Mouse (Mus musculus) gastrocnemius, adult 2 months (tissue): ENCODE data around the gene Tnfsf12. TPM values are rescaled to one million over a fixed set of nuclear protein-coding genes. Genes with fewer than 3 reads are reported as not detected.
A peak's percentile ranks its signal among the peaks of the same experiment; 100 is the strongest.

Source experiments
- DNase-seq: peaks from one replicate; pipeline ENCODE4 v3.0.0; 2022
- H3K27ac ChIP-seq: fragments of 200-600 bp; 2 replicates; pipeline ENCODE4 v1.8.1; 2022; ENCODE audit warnings: mild to moderate bottlenecking
- H3K4me3 ChIP-seq: fragments of 200-600 bp; 2 replicates; pipeline ENCODE4 v1.8.1; 2022; ENCODE audit warnings: mild to moderate bottlenecking, moderate library complexity
- CTCF ChIP-seq: fragments of 200-600 bp; IDR thresholded peaks from 2 replicates; pipeline ENCODE4 v1.8.1; 2022; ENCODE audit warnings: antibody characterized with exemption, mild to moderate bottlenecking, moderate library complexity
- intact Hi-C: fragments of 180-260 bp; cut with DNase I; formaldehyde crosslinking; loops from one replicate; pipeline ENCODE4 v1.15.1; 2025
- total RNA-seq, 2 experiments: library from RNA; stranded (reverse); gene quantifications; 2 replicates each; pipeline ENCODE4 v1.2.3; 2021

The Tnfsf12 gene
- total RNA-seq, 2 experiments from 2014 or later, result 6.5 to 10.6 TPM

- H3K27ac ChIP-seq, result peak overlapping the region; percentile 99
- intact Hi-C loops, result loop anchor here (5.0 kb wide), 2 partner anchors 119 to 194 kb away; partner anchors contain the start of genes Fgf11 and Tmem95
- no peak for DNase-seq
- H3K4me3 ChIP-seq, result no peak overlapping the region; the same call in 1 of the 2 replicates
- TF ChIP-seq CTCF, result no peak
These were observed 12.1 kb downstream of the Tnfsf12 start for GRCm38 (mm10) chr11:69683576-69683975.

DNA sequence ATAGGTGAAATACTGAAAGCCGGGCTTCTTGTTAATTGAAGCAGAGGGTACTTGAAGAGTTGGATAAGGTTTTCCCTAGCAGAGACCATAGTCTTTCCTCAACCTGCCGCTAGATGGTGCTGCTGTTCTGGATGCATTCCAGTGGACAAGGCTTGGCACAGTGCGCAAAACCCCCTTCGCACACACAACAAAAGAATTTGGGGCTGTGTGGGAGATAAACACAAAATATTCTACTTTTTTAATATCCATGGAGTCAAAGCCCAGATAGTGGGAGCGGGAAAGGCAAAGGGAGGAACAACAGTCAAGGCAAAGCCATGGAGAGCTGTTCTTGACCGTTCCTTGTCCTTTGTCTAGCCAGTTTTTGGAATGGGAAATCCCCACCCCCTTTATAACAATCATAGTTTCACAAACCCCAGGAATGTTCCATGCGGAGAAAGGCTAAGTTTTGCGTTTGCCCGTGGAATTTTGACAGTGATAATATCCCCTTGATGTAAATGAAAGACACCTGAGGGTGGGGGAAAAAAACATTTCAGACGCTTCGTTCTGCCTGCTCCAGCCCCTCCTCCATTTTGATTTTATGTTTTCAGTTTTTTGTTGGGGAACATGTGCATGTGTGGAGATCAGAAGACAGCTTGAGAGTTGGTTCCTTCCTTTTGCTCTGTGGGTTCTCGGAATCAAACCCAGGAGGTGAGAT, 12.7 kb downstream of the Tnfsf12 start:
- intact Hi-C loops, result loop anchor here (1.0 to 5.0 kb wide), 4 partner anchors 32 to 194 kb away; partner anchors contain the start of genes Fgf11 and Tmem95
- TF ChIP-seq CTCF, result peak; percentile 93
- peak overlapping the region; percentile 93 for H3K4me3 ChIP-seq
- H3K27ac ChIP-seq, result peak overlapping the region; percentile 99
- DNase-seq, result peak; percentile 88

DNA sequence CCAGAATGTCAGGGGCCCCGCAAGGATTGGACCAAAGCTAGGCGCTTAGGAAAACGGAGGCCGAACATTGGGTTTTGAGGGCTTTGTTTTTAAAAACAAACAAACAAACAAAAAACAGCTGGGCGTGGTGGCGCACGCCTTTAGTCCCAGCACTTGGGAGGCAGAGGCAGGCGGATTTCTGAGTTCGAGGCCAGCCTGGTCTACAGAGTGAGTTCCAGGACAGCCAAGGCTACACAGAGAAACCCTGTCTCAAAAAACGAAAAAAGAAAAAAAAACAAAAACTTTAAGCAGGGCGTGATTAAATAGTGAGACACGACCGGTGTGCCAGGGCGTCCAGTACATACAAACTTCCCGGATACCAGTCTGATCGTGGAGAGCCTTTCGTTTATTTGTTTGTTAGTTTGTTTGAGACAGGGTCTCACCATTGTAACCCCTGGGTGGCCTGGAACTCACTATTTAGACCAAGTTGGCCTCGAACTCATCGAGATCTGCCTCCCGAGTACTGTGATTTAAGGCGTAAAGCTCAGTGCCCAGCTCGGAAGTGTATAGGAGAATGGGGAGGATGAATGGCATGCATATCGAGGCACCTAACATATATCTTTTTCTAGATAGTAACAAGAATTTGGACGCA, 13.3 kb downstream of the Tnfsf12 start:
- no peak for TF ChIP-seq CTCF
- DNase-seq, result no peak
- intact Hi-C loops, result loop anchor here (1.0 to 5.0 kb wide), 4 partner anchors 33 to 195 kb away; partner anchors contain the start of genes Fgf11 and Tmem95
- H3K4me3 ChIP-seq, result peak overlapping the region; percentile 93
- H3K27ac ChIP-seq, result peak overlapping the region; percentile 99

DNA sequence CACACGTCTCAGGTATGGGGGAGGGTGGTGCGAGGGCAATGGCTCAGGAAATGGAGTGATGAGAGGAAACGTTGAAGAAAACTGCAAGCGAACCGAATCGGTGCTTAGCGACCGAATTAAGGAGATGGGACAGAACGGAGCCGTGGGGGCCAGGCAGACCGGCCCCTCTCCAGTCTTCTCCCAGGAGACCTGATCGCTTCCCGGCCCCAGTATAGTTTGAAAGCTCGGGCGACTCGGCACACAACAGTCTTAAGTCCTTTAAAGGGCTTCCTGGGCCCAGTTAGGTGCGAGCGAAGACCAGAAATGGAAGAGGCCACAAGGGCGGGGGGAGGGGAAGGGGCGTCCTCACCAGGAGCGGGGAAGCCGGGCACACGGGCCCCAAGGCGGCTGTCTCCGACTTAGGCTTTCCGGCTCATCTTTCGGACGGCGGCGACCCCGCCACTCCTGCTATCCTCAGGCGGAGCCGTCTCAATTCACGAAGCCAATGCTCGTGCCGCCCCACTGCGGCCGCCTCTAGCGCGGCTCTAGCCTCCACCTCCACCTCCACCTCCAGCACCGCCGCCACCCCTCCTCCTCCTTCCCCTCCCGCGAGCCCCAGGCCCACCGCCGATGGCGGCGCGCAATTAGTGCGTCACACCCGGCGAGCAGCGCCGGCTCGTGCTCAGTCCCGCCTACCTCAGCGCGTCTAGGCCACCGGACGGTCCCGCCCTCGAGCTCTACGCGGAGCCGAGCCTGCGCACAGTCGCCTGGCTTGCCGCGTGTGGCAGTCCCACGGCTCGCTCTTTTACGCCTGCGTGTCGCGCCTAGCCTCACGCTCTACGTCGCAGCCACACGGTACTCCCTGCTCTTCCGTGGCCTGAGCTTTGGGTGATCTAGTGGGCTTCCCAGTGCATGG, 14.1 kb downstream of the Tnfsf12 start, which contains the start of gene Senp3:
TSS of gene Senp3 (minus strand) at position 771 of the 895 bp plus-strand sequence.
- DNase-seq, result peak; percentile 99
- H3K27ac ChIP-seq, result peak within 1 kb of the TSS; percentile 99
- intact Hi-C loops, result loop anchor here (1.0 to 5.0 kb wide), 4 partner anchors 34 to 196 kb away; partner anchors contain the start of genes Fgf11 and Tmem95
- no peak for TF ChIP-seq CTCF
- peak within 1 kb of the TSS; percentile 93 for H3K4me3 ChIP-seq

DNA sequence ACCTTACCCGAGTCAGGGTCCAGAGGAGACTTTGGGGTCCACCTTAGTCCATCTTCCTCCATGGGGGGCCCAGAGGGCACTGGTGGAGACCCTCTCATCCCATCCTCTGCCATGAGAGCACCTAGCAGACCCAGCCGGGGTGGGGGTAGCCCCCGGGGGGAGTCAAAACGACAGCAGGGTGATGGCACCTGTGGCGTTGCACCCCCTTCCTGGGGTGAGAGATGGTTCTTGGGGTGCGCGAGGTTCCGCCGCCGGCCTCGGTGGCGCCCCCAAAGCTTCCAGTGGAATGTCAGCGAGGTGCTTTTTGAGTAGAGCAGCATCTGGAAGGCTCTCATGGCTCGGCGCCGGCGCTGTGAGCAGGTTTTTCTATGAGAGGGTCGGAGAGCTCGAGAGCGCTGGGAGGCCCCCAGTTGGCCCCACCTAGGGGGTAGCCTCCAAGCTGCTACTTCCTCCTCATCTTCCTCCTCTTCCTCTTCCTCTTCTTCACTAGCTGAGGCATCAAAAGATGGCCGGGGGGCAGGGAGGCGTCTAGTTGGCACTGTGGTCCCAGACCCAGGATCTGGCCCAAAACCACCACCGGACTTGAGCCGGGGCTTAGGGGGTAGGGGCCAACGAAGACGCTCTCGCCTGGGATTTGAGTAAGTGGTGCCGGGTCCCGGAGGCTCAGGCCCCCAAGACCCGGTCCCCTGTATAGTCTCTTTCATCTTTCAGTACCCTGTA, 15.4 kb downstream of the Tnfsf12 start:
- Histone ChIP-seq H3K4me3 (peak overlapping the region; percentile 93), H3K27ac (no peak overlapping the region; the same call in 1 of the 2 replicates)
- no peak for TF ChIP-seq CTCF
- no peak for DNase-seq
- intact Hi-C loops, result loop anchor here (5.0 kb wide), 2 partner anchors 122 to 197 kb away; partner anchors contain the start of genes Fgf11 and Tmem95

DNA sequence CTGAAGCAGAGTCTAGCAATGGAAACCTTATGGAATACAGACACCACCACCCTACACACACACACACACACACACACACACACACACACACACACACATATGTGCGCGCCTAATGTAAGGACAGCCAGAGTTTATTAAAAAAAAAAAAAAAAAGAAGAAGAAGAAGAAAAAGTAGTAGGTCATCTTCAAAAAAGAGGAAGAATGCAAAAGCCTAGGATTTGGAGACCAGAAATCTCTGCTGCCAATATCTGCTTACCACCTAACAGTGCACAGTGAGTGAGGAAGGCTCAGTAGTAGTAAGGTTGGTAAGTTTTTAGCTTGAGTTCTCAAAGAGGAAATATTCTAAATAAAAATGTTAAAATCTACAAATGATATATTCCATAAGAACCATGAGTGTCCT, 16.5 kb downstream of the Tnfsf12 start:
- intact Hi-C loops, result no loop called here
- no peak overlapping the region for H3K27ac ChIP-seq
- no peak for TF ChIP-seq CTCF
- H3K4me3 ChIP-seq, result no peak overlapping the region
- no peak for DNase-seq

DNA sequence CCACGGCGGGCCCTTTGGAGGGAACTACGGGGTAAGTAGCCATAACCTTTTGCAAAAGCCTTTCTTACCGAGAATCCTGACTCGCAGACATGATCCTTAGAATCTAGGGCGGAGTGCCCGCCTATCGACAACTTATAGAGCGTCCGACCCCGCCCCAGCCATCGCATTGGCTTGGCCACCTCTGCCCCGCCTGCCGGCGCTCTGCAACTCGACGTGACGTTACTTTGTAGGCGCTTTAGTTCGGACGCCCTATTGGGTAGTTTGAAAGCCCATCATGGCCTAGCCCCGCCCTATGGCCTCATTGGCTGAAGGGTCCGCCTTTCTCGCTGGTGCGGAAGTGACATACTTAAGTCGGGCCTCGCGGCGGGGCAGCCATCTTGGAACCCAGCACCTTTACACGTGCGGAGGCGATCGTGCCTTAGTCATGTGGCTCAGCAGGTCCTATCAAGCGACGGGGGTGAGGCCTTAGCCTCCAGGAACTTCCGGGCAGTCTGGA, 23.4 kb downstream of the Tnfsf12 start, which contains the start of gene Eif4a1:
TSS of gene Eif4a1 (minus strand) at position 213 of the 496 bp plus-strand sequence.
- peak; percentile 99 for DNase-seq
- TF ChIP-seq CTCF, result no peak
- Histone ChIP-seq H3K27ac (peak within 1 kb of the TSS; percentile 97), H3K4me3 (peak within 1 kb of the TSS; percentile 100)
- intact Hi-C loops, result no loop called here

DNA sequence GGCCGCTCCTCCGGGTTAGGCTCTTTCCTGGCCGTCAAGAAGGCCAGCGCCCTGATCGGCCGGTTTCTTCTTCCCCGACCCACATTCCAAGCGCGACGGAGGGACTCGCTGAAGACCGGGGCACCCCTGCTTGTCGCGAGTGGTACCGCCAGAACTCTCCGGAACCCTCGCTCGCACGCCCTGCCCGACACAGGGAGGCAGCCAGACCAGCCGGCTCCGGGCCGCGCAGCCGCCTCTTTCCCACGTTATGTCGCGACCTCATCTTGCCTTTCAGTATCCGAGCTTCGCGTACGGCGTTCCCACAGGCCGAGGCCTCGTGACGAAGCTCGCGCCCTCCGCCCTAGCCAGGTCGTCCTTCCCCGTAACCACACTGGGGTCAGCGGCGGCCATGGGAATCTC, 23.9 kb downstream of the Tnfsf12 start:
- intact Hi-C loops, result no loop called here
- no peak for DNase-seq
- no peak; the same call in 1 of the 2 replicates for TF ChIP-seq CTCF
- Histone ChIP-seq H3K27ac (peak overlapping the region; percentile 97), H3K4me3 (peak overlapping the region; percentile 100)

GRCm38 (mm10) chr11:69670786-69671725, 24.6 kb downstream of the Tnfsf12 start:
- no peak; the same call in 1 of the 2 replicates for TF ChIP-seq CTCF
- H3K4me3 ChIP-seq, result peak overlapping the region; percentile 100
- H3K27ac ChIP-seq, result peak overlapping the region; percentile 97
- peak; percentile 98 for DNase-seq
- intact Hi-C loops, result no loop called here

DNA sequence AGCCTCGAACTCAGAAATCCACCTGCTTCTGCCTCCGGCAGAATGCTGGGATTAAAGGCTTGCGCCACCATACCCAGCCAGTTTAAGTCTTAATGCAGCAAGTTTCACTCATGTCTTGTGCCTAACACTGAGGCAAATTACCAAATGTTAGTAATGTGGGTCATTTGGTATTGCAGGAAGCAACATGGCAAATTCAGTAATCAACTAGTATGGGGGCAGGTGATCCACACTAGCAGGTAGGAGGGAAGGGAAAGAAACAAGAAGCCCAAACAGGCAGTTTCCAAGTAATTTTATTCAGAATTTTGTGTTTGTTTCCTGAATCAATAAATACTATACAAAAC, 29.0 kb downstream of the Tnfsf12 start:
- intact Hi-C loops, result loop anchor here (10.0 kb wide), 1 partner anchor 328 kb away; the partner anchor contains the start of genes Gabarap and Phf23
- Histone ChIP-seq H3K4me3 (no peak overlapping the region), H3K27ac (no peak overlapping the region)

More for the DNA sequence above, 29.0 kb downstream of the Tnfsf12 start:
- no peak for TF ChIP-seq CTCF
- DNase-seq, result no peak
